Mouse (Mus musculus) embryonic fibroblast, embryonic 13.5 days (primary cell): ENCODE results near the gene Sympk.

Experiments
- CTCF ChIP-seq: IDR thresholded peaks from 2 replicates; pipeline ENCODE4 v1.5.1; 2011; ENCODE audit warnings: mild to moderate bottlenecking, control low read depth, low read length, moderate library complexity, borderline replicate concordance; ENCODE audit not compliant: insufficient read depth
- POLR2A ChIP-seq: IDR thresholded peaks from 2 replicates; pipeline ENCODE4 v1.6.1; 2011; ENCODE audit warnings: low read depth, mild to moderate bottlenecking, control low read depth, low read length, moderate library complexity

DNA sequence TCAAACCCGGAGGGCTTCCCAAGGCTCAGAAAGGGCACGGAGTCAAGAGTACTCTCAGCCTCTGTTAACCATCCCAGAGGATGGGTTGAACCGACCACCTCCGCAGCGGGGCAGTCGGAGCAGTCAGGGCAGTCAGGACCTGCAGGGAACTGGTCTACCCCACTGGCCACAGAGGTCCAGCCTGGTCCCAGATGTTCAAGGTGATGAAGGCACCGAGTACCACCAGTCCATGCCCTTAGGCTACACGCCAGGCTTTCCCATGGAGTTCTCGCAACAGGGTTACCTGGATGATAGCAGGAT, 30.6 kb downstream of the Sympk start:
- TF ChIP-seq POLR2A = no peak
- TF ChIP-seq CTCF = no peak
